ENCODE assay signal across 22 mouse cellular contexts in genomic region chr4:80131623-80132301, GRCm38 (mm10).
DNase-seq lines count a peak whose midpoint lies in the region; ATAC-seq and TF ChIP-seq lines count a peak whose summit lies in the region.
"Had no signal": no experiment of that assay in that cellular context is flagged by ENCODE, and none has a peak within 500 bp of the region (broad histone marks: within the 10 kb centered on the region; RNA-seq: fewer than 3 reads in every experiment).

No protein-coding gene starts in this region.

- H3K9ac ChIP-seq in heart, adult 2 months (ENCODE audit: low read depth, low read length), result no peak overlapping the region
- no peak overlapping the region for H3K9ac ChIP-seq in forebrain, embryonic 14.5 days (ENCODE audit: low read length)
- H3K9ac ChIP-seq in hindbrain, postnatal 0 days (replicated peaks; ENCODE audit: low read length), result no peak overlapping the region
- H3K9ac ChIP-seq: intestine, embryonic 15.5 days; limb, embryonic 12.5 days; liver, embryonic 13.5 days; lung, embryonic 14.5 days had no signal

- TF ChIP-seq CTCF in heart, adult 2 months (IDR thresholded peaks at IDR 0.05), result no peak
- no peak for TF ChIP-seq CTCF in hindbrain, postnatal 0 days (IDR thresholded peaks at IDR 0.05; ENCODE audit: low read depth)

- H3K36me3 ChIP-seq in heart, adult 2 months (ENCODE audit: control insufficient read depth, insufficient read depth, low read length), result no peaks in the 10 kb centered on the region
- H3K36me3 ChIP-seq in forebrain, embryonic 14.5 days (ENCODE audit: control insufficient read depth, insufficient read depth, low read length), result no peaks in the 10 kb centered on the region
- H3K36me3 ChIP-seq in hindbrain, postnatal 0 days (ENCODE audit: insufficient read depth, low read length), result no peaks in the 10 kb centered on the region
- H3K36me3 ChIP-seq: intestine, embryonic 15.5 days; limb, embryonic 12.5 days; liver, embryonic 13.5 days had no signal

- intact Hi-C loops in heart, adult 2 months (cut with DNase I), result no loop called here

- no peak overlapping the region for H3K4me3 ChIP-seq in heart, adult 2 months
- no peak overlapping the region for H3K4me3 ChIP-seq in forebrain, embryonic 14.5 days (ENCODE audit: low read depth, low read length)
- no peak overlapping the region for H3K4me3 ChIP-seq in hindbrain, postnatal 0 days (ENCODE audit: low read length)
- H3K4me3 ChIP-seq: erythroblast, embryonic 14.5 days; intestine, embryonic 15.5 days; limb, embryonic 12.5 days; liver, embryonic 13.5 days had no signal

- ATAC-seq in forebrain, embryonic 14.5 days, result peak; percentile 52; the same call in 1 of the 2 replicates
- ATAC-seq in hindbrain, postnatal 0 days, result no peak
- ATAC-seq: intestine, embryonic 15.5 days had no signal

- WGBS in heart, adult 2 months, result 70% methylated on average over 9 of the region's 9 CpGs
- 48% methylated on average over 9 of the region's 9 CpGs for WGBS in forebrain, embryonic 14.5 days
- WGBS in hindbrain, postnatal 0 days, result 47% methylated on average over 9 of the region's 9 CpGs

- TF ChIP-seq POLR2A in heart, adult 2 months (IDR thresholded peaks at IDR 0.05; ENCODE audit: insufficient read depth, low read depth, low read length), result no peak

- no peak overlapping the region for H3K27ac ChIP-seq in heart, adult 2 months
- H3K27ac ChIP-seq in forebrain, embryonic 14.5 days (ENCODE audit: low read depth, low read length), result no peak overlapping the region
- no peak overlapping the region for H3K27ac ChIP-seq in hindbrain, postnatal 0 days
- H3K27ac ChIP-seq: intestine, embryonic 15.5 days; limb, embryonic 12.5 days; liver, embryonic 13.5 days had no signal

- H3K4me2 ChIP-seq in forebrain, embryonic 14.5 days (ENCODE audit: low read length), result peak overlapping the region; percentile 2; the same call in 1 of the 2 replicates
- H3K4me2 ChIP-seq in hindbrain, postnatal 0 days (ENCODE audit: low read depth, low read length), result peak overlapping the region; percentile 31; the same call in 1 of the 2 replicates
- H3K4me2 ChIP-seq: intestine, embryonic 15.5 days; limb, embryonic 12.5 days; liver, embryonic 13.5 days; lung, embryonic 14.5 days had no signal

- H3K9me3 ChIP-seq in forebrain, embryonic 14.5 days (replicated peaks; ENCODE audit: control insufficient read depth, low read length), result no peaks in the 10 kb centered on the region
- H3K9me3 ChIP-seq in hindbrain, postnatal 0 days (ENCODE audit: low read length), result no peaks in the 10 kb centered on the region
- H3K9me3 ChIP-seq: intestine, embryonic 15.5 days; limb, embryonic 12.5 days; liver, embryonic 13.5 days had no signal

- H3K79me2 ChIP-seq in heart, adult 2 months (replicated peaks; ENCODE audit: control insufficient read depth, insufficient read depth, low read length), result no peaks in the 10 kb centered on the region

- H3K4me1 ChIP-seq in heart, adult 2 months (ENCODE audit: control insufficient read depth, insufficient read depth, low read length), result no peaks in the 10 kb centered on the region
- H3K4me1 ChIP-seq in forebrain, embryonic 14.5 days (ENCODE audit: control insufficient read depth, insufficient read depth, low read length), result no peaks in the 10 kb centered on the region
- H3K4me1 ChIP-seq in hindbrain, postnatal 0 days (ENCODE audit: insufficient read depth, low read length), result no peaks in the 10 kb centered on the region
- H3K4me1 ChIP-seq: intestine, embryonic 15.5 days; limb, embryonic 12.5 days; liver, embryonic 13.5 days had no signal

- no peaks in the 10 kb centered on the region for H3K27me3 ChIP-seq in heart, adult 2 months (ENCODE audit: control insufficient read depth, insufficient read depth, low read length)
- H3K27me3 ChIP-seq in forebrain, embryonic 14.5 days (replicated peaks; ENCODE audit: control insufficient read depth, insufficient read depth, low read length), result no peaks in the 10 kb centered on the region
- H3K27me3 ChIP-seq in hindbrain, postnatal 0 days (ENCODE audit: insufficient read depth, low read length), result no peaks in the 10 kb centered on the region
- H3K27me3 ChIP-seq: CH12.LX; intestine, embryonic 15.5 days; limb, embryonic 12.5 days; liver, embryonic 13.5 days had no signal

- TF ChIP-seq EP300 in heart, adult 2 months (IDR thresholded peaks at IDR 0.05; ENCODE audit: insufficient read depth, low read depth, low read length), result no peak

- peak; percentile 23 for DNase-seq in heart, adult 11 months
- no peak for DNase-seq in heart, adult 2 months
- peak; percentile 4 for DNase-seq in forebrain, embryonic 14.5 days (ENCODE audit: low spot score)
- peak; percentile 17 for DNase-seq in hindbrain, postnatal 0 days (ENCODE audit: low spot score)
- DNase-seq in retina, embryonic 14.5 days (ENCODE audit: low spot score), result peak; percentile 3
- no peak for DNase-seq in thymus, postnatal 4 days
- no peak for DNase-seq in layer of hippocampus, postnatal 14 days (ENCODE audit: low spot score in 2 of 2)
- DNase-seq in adrenal gland, postnatal 25 days, result no peak
- DNase-seq: adrenal gland, postnatal 14 days; cerebellum, adult 8-10 months; gastrocnemius, postnatal 10 days; heart, adult 18-20 months; heart, postnatal 36 days; kidney, postnatal 36 days; liver, embryonic 13.5 days; lung, embryonic 14.5 days; lung, postnatal 4 days; thymus, postnatal 36 days had no signal

Comparison
In these comparisons a context has a peak if more than half of its experiments do, and no peak if none do; other contexts are left out.
1. DNase-seq: peak in heart, adult 11 months (single experiment), forebrain, embryonic 14.5 days (single experiment), hindbrain, postnatal 0 days (single experiment) and retina, embryonic 14.5 days (single experiment); none in heart, adult 2 months (0 of 2), thymus, postnatal 4 days (single experiment), layer of hippocampus, postnatal 14 days (0 of 2) and adrenal gland, postnatal 25 days (single experiment).